Mouse (Mus musculus): Measurements from ENCODE around the gene Ift46. TPM values are rescaled to one million over a fixed set of nuclear protein-coding genes. Genes with fewer than 3 reads are reported as not detected.

Ift46 gene
- total and polyA plus RNA-seq, 3 experiments, result 30.2 to 51.9 TPM; not detected in 1

- Histone ChIP-seq H3K4me1 (ENCODE audit: control insufficient read depth in 1 of 2, insufficient read depth in 2 of 2, low read length in 2 of 2) (peaks cover 12 to 23% of the 10 kb centered on the region in 2 experiments; a peak in 3 of 4 replicates), H3K36me3 (ENCODE audit: control insufficient read depth in 1 of 2, insufficient read depth in 2 of 2, low read length in 2 of 2) (peaks cover 0 to 9% of the 10 kb centered on the region in 2 experiments; a peak in 2 of 4 replicates), H3K79me2 (ENCODE audit: control insufficient read depth, insufficient read depth, low read length, poor library complexity) (no peaks in the 10 kb centered on the region; the same call in 1 of the 2 replicates), H3K4me3 (ENCODE audit: control insufficient read depth in 1 of 2, insufficient read depth in 1 of 2, low read depth in 2 of 2, low read length in 2 of 2) (no peak overlapping the region), H3K27me3 (ENCODE audit: control insufficient read depth in 1 of 2, insufficient read depth in 2 of 2, low read length in 2 of 2) (no peaks in the 10 kb centered on the region; a peak in 1 of 4 replicates), H3K27ac (ENCODE audit: control insufficient read depth, low read depth, low read length) (no peak overlapping the region), H3K9me3 (replicated peaks; ENCODE audit: insufficient read depth, low read length) (no peaks in the 10 kb centered on the region), H3K9ac (ENCODE audit: control insufficient read depth, low read depth, low read length, poor library complexity, severe bottlenecking) (no peak overlapping the region)
- DNase-seq (ENCODE audit: low read depth, low spot score), result no peak
- TF ChIP-seq ZNF384 (IDR thresholded peaks at IDR 0.05; ENCODE audit: low read depth, low read length), result no peak
- TF ChIP-seq ELF1 (IDR thresholded peaks at IDR 0.05; ENCODE audit: low read depth, low read length), result no peak
- no peak for TF ChIP-seq GATA1 (IDR thresholded peaks at IDR 0.05; ENCODE audit: low read depth, low read length)
- no peak for TF ChIP-seq HCFC1 (IDR thresholded peaks at IDR 0.05; ENCODE audit: low read depth, low read length)
- TF ChIP-seq MYC (IDR thresholded peaks at IDR 0.05; ENCODE audit: low read depth, low read length), result no peak
- TF ChIP-seq JUND (IDR thresholded peaks at IDR 0.05; ENCODE audit: low read depth, low read length), result no peak
- no peak for TF ChIP-seq TBP (IDR thresholded peaks at IDR 0.05; ENCODE audit: low read depth, low read length)
- no peak for TF ChIP-seq CHD1 (IDR thresholded peaks at IDR 0.05; ENCODE audit: low read depth, low read length)
- TF ChIP-seq E2F4 (IDR thresholded peaks at IDR 0.05; ENCODE audit: borderline replicate concordance, low read depth, low read length), result no peak
- no peak for TF ChIP-seq GABPA (IDR thresholded peaks at IDR 0.05; ENCODE audit: low read depth, low read length)
- no peak for TF ChIP-seq MAFK (IDR thresholded peaks at IDR 0.05; ENCODE audit: borderline replicate concordance, low read depth, low read length)
- TF ChIP-seq KAT2A (conservative IDR thresholded peaks at IDR 0.05; ENCODE audit: low read depth, low read length), result no peak
- no peak for TF ChIP-seq EP300 (IDR thresholded peaks at IDR 0.05; ENCODE audit: low read depth in 1 of 2, low read length in 2 of 2)
- no peak for TF ChIP-seq MEF2A (IDR thresholded peaks at IDR 0.05; ENCODE audit: extremely low read depth, insufficient replicate concordance, low read depth, low read length, poor library complexity, severe bottlenecking)
- no peak for TF ChIP-seq TCF12 (IDR thresholded peaks at IDR 0.05; ENCODE audit: low read depth, low read length)
Measured at GRCm38 (mm10) chr9:44724223-44724622, 43.5 kb upstream of the Ift46 start.

- no peak overlapping the region for H3K4me3 ChIP-seq (ENCODE audit: control insufficient read depth in 1 of 2, insufficient read depth in 1 of 2, low read depth in 2 of 2, low read length in 2 of 2)
- H3K79me2 ChIP-seq (ENCODE audit: control insufficient read depth, insufficient read depth, low read length, poor library complexity), result no peaks in the 10 kb centered on the region; the same call in 1 of the 2 replicates
- DNase-seq (ENCODE audit: low read depth, low spot score), result no peak
- no peak overlapping the region for H3K27ac ChIP-seq (ENCODE audit: control insufficient read depth, low read depth, low read length)
- TF ChIP-seq USF1 (IDR thresholded peaks at IDR 0.05; ENCODE audit: low read depth, low read length) (no peak), MAFK (IDR thresholded peaks at IDR 0.05; ENCODE audit: borderline replicate concordance, low read depth, low read length) (no peak), TAL1 (IDR thresholded peaks at IDR 0.05; ENCODE audit: low read length) (no peak), CTCF (IDR thresholded peaks at IDR 0.05 in 2 of 3, conservative IDR thresholded peaks at IDR 0.05 in 1 of 3; ENCODE audit: control insufficient read depth in 1 of 3, insufficient read depth in 1 of 3, low read depth in 2 of 3, low read length in 3 of 3, poor library complexity in 1 of 3, severe bottlenecking in 1 of 3) (no peak), NRF1 (IDR thresholded peaks at IDR 0.05; ENCODE audit: insufficient read depth, low read depth, low read length, poor library complexity, severe bottlenecking) (no peak), RCOR1 (IDR thresholded peaks at IDR 0.05; ENCODE audit: low read depth, low read length) (no peak), MAX (IDR thresholded peaks at IDR 0.05; ENCODE audit: low read length) (no peak), E2F4 (IDR thresholded peaks at IDR 0.05; ENCODE audit: borderline replicate concordance, low read depth, low read length) (no peak)
- H3K27me3 ChIP-seq (ENCODE audit: control insufficient read depth in 1 of 2, insufficient read depth in 2 of 2, low read length in 2 of 2), result no peaks in the 10 kb centered on the region; a peak in 1 of 4 replicates
- no peaks in the 10 kb centered on the region for H3K9me3 ChIP-seq (replicated peaks; ENCODE audit: insufficient read depth, low read length)
- H3K9ac ChIP-seq (ENCODE audit: control insufficient read depth, low read depth, low read length, poor library complexity, severe bottlenecking), result no peak overlapping the region
- peaks cover 7 to 19% of the 10 kb centered on the region in 2 experiments; a peak in 3 of 4 replicates for H3K4me1 ChIP-seq (ENCODE audit: control insufficient read depth in 1 of 2, insufficient read depth in 2 of 2, low read length in 2 of 2)
- H3K36me3 ChIP-seq (ENCODE audit: control insufficient read depth in 1 of 2, insufficient read depth in 2 of 2, low read length in 2 of 2), result peaks cover 0 to 7% of the 10 kb centered on the region in 2 experiments; a peak in 2 of 4 replicates
Measured at GRCm38 (mm10) chr9:44724665-44725064, 43.0 kb upstream of the Ift46 start.
